Mouse (Mus musculus): ENCODE data around the gene Ift52. TPM values are rescaled to one million over a fixed set of nuclear protein-coding genes. Genes with fewer than 3 reads are reported as not detected.

Gene Ift52
- polyA plus RNA-seq, 1 experiment from 2014 or later, result 42.1 TPM

DNA sequence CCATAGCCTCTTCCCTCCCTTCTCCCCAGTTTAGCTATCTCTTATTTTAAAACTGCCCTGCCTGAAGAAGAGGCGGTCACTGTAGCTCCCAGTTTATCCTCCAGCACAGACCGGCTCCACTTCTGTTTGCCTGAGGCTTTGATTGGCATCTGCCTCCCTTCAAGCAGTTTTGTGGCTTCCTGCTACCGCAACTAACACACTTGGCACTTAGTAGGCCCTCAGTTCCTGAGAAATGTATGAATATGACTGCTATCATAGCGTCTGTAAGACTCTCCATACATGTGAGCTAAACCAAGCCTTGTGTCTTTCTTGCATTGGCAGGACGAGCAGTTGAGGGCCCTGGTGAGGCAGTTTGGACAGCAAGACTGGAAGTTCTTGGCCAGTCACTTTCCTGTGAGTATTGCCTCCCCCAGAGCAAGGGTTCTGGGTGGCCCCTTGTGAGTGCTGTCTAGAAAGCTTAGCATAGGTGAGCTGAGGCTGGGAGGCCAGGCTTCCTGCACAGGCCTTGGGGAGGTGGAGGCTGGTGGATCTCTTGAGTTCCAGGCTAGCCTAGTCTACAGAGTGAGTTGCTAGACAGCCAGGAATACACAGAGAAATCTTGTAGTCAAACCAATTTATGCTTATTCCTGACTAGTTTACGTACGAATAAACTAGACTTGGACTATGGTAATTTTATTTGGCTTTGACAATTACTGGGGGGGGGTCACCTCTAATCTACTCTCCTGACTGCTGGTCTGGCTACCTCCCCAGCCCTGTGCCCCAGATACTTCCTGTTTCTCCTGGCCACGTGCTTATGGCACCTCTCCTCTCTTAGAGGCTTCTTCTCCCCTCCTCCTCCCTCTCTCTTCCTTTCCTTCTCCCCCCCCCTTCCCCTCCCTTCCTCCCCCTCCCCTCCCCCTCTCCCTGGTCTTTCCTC, 44.3 kb downstream of the Ift52 start:
- Histone ChIP-seq H3K4me3 (no peak overlapping the region), H3K4me1 (no peaks in the 10 kb centered on the region), H3K9me3 (no peaks in the 10 kb centered on the region), H3K4me2 (no peak overlapping the region), H3K27ac (no peak overlapping the region), H3K36me3 (replicated peaks) (no peaks in the 10 kb centered on the region), H3K9ac (no peak overlapping the region), H3K27me3 (replicated peaks) (no peaks in the 10 kb centered on the region)
- WGBS, result 86% methylated on average over 8 of the region's 8 CpGs
- ATAC-seq (replicated peaks), result no peak

DNA sequence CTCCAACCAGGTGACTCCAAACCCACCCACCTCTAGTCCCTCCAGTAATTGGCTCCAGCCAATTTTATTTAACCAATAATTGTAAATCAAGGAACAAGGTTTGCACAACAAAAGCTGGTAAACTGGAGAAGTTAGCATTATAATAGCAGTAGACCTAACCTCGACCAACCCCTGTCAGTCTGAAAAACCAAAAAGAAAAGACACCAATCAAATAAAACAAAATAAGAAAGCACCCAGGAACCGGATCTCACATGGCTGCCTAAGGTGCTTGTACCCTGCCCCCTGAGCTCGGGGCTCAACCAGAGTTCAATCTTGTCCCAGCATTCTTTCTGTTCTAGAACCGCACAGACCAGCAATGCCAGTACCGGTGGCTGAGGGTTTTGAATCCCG, 45.0 kb downstream of the Ift52 start:
- no peak for ATAC-seq (replicated peaks)
- Histone ChIP-seq H3K4me2 (no peak overlapping the region), H3K4me1 (no peaks in the 10 kb centered on the region), H3K9ac (no peak overlapping the region), H3K27me3 (replicated peaks) (no peaks in the 10 kb centered on the region), H3K4me3 (no peak overlapping the region), H3K27ac (no peak overlapping the region), H3K9me3 (no peaks in the 10 kb centered on the region), H3K36me3 (replicated peaks) (no peaks in the 10 kb centered on the region)
- 69% methylated on average over 6 of the region's 6 CpGs for WGBS

DNA sequence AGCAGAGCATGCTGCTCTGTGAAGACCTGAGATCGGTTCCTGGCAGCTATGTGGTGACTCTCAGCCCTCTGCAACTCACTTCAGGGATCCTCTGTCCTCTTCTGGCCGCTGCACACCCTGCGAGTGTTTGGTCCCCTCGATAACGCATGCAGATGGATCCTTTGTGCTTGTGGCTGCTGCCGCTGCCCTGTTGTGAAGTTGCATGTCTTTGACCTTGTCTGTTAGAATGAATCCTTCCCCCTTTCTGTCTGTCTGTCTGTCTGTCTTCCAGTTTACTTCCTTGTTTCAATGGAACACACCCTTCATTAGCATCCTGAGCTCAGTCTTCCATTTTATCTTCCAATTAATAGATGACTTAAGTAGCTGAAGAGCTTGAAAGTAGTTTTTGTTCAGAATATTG, 49.2 kb downstream of the Ift52 start:
- Histone ChIP-seq H3K9ac (no peak overlapping the region), H3K36me3 (replicated peaks) (no peaks in the 10 kb centered on the region), H3K4me2 (no peak overlapping the region), H3K4me1 (no peaks in the 10 kb centered on the region), H3K9me3 (no peaks in the 10 kb centered on the region), H3K27ac (no peak overlapping the region), H3K4me3 (no peak overlapping the region), H3K27me3 (replicated peaks) (no peaks in the 10 kb centered on the region)
- 92% methylated on average over 6 of the region's 6 CpGs for WGBS
- no peak for ATAC-seq (replicated peaks)

DNA sequence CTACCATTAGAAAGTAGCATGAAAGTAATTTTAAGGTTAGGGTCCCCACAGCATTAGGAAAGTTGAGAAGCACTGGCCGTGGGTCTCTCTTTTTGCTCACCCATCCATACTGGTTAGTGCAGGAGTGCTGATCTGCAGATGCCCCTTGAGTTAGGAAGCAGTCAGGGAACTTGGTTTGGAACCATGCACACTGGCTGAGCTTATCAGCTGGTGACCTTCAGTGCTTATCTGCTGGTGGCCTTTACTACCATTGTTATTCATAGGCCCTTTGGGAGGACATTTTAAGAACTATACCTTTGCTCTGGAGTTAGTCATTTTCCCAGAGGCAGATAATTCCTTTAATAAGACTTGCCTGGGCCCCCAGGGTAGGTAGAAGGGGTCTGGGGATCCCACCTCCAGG, 50.1 kb downstream of the Ift52 start:
- Histone ChIP-seq H3K4me2 (no peak overlapping the region), H3K36me3 (replicated peaks) (no peaks in the 10 kb centered on the region)
- WGBS, result 91% methylated on average over 1 of the region's 1 CpGs

DNA sequence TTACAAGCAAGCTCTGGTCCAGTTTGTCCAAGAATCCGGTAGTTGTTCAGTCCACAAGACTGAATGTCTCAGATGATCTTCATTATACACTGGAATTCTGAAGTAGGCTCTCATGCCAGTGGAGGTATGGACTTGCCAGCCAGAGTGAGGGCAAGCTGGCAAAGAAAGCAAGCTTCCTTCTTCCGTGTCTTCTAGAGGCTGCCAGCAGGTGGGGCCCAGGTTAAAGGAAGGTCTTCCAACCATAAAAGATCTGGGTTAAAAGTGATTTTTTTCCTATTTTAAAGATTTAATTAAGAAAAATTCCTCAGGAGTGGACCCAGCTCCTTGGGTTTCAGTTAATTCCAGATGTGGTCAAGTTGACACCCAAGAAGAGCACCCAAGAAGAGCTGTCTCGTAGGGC, 53.1 kb downstream of the Ift52 start:
- Histone ChIP-seq H3K9ac (no peak overlapping the region), H3K4me3 (no peak overlapping the region), H3K36me3 (replicated peaks) (no peaks in the 10 kb centered on the region), H3K27me3 (replicated peaks) (no peaks in the 10 kb centered on the region), H3K27ac (no peak overlapping the region), H3K4me1 (no peaks in the 10 kb centered on the region), H3K4me2 (no peak overlapping the region), H3K9me3 (no peaks in the 10 kb centered on the region)
- 87% methylated on average over 3 of the region's 3 CpGs for WGBS
- ATAC-seq (replicated peaks), result no peak

More for the DNA sequence above, 50.1 kb downstream of the Ift52 start:
- Histone ChIP-seq H3K27me3 (replicated peaks) (no peaks in the 10 kb centered on the region), H3K9ac (no peak overlapping the region), H3K4me1 (no peaks in the 10 kb centered on the region), H3K4me3 (no peak overlapping the region), H3K9me3 (no peaks in the 10 kb centered on the region), H3K27ac (no peak overlapping the region)
- no peak for ATAC-seq (replicated peaks)

DNA sequence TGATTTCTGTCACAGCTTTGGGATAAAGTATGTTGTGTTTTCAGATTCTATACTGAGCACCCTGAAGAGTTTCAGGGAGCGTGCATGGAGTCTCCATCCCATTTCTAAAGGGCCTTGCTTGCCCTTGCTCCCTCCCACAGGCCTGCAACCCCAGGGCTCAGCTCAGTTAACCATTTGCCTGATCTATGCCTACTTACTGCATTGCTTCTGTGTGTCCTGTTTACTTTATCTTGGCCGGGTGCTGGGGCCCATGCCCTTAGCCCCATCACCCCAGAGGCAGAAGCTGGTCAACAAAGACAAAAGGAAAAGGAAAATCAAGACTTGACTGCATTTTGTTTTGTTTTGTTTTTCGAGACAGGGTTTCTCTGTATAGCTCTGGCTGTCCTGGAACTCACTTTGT, 54.4 kb downstream of the Ift52 start:
- no peak overlapping the region for H3K4me3 ChIP-seq
- 88% methylated on average over 3 of the region's 3 CpGs for WGBS
- H3K9me3 ChIP-seq, result no peaks in the 10 kb centered on the region
- no peak overlapping the region for H3K4me2 ChIP-seq
- H3K9ac ChIP-seq, result no peak overlapping the region
- H3K36me3 ChIP-seq (replicated peaks), result no peaks in the 10 kb centered on the region
- ATAC-seq (replicated peaks), result no peak
- no peaks in the 10 kb centered on the region for H3K4me1 ChIP-seq
- H3K27ac ChIP-seq, result no peak overlapping the region
- H3K27me3 ChIP-seq (replicated peaks), result no peaks in the 10 kb centered on the region

DNA sequence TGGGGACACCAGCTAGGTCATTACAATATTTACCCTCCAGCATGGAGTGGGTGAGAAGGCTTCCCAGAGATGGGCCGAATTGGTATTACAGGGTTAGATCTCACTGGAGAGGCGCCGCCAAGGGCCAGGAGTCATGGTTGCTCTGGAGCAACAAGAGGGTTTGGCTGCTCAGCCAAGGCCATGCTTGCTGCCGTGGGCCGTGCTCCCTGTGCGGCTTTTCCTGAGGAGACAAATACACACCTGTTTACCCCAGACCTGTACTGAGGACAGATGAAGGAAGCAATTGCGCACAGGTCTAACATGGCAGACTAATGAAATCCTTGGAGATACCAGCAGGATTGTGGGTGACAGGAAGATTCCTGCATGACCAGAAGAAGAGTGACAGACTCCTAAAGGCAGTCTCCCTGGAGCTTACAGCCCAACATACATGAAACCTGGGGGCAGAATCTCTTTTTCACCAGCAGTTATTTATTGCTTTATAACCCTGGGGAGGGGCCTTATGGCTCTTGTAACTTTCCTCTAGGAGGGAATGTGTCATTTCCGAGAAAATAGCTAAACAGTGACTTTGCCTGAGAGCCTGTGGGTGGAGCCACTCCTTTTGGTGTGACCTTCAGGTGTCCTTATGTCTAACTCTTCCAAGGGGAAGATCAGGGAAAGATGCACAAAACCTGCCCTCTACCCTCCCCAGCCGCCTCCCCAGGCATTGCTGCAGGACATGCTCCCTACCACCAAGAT, 56.0 kb downstream of the Ift52 start:
- no peaks in the 10 kb centered on the region for H3K36me3 ChIP-seq (replicated peaks)
- 96% methylated on average over 9 of the region's 9 CpGs for WGBS
- H3K4me1 ChIP-seq, result no peaks in the 10 kb centered on the region
- no peak overlapping the region for H3K4me2 ChIP-seq
- no peak overlapping the region for H3K4me3 ChIP-seq
- H3K9me3 ChIP-seq, result no peaks in the 10 kb centered on the region
- H3K9ac ChIP-seq, result no peak overlapping the region
- no peak overlapping the region for H3K27ac ChIP-seq
- ATAC-seq (replicated peaks), result no peak
- H3K27me3 ChIP-seq (replicated peaks), result no peaks in the 10 kb centered on the region

DNA sequence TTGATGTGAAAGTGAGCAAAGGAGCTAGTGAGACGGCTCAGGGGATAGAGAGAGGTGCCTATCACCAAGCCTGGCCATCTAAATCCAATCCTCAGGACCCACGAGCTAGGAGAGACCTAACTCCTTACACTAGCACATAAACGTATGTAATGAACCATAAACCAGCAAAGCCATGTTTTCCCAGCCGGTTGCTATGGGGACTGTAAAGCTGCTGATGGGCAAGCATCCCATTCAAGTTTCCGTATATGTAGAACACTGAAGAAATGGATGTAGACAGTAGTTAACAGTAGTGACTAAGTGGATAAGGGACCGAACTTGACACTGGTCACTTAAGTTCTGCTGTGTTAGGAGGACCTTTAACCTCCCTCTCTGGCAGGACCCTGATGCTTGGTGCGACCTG, 56.9 kb downstream of the Ift52 start:
- no peaks in the 10 kb centered on the region for H3K27me3 ChIP-seq (replicated peaks)
- no peak overlapping the region for H3K27ac ChIP-seq
- H3K4me2 ChIP-seq, result no peak overlapping the region
- H3K36me3 ChIP-seq (replicated peaks), result no peaks in the 10 kb centered on the region
- no peak for ATAC-seq (replicated peaks)
- no peaks in the 10 kb centered on the region for H3K9me3 ChIP-seq
- H3K4me1 ChIP-seq, result no peaks in the 10 kb centered on the region
- no peak overlapping the region for H3K4me3 ChIP-seq
- WGBS, result 84% methylated on average over 7 of the region's 7 CpGs
- H3K9ac ChIP-seq, result no peak overlapping the region

DNA sequence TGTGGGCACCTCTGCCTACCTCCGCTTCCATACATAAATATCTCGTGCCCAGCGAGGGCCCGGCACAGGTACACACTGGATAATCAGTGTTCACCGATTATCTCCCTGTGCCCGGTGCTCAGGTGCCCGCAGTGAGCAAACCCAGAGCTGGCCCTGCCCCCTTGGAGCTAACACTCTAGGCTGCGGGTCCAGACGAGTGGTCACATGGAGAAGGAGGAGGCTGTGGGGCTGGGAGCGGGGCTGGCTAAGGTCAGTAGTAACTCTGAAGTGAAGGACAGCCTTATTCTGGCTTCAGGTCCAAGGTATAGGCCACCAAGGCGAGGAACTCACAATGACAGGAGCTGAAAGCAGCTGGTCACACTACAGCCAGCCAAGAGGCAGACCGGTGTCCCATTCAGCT, 57.7 kb downstream of the Ift52 start:
- no peak overlapping the region for H3K9ac ChIP-seq
- 89% methylated on average over 12 of the region's 12 CpGs for WGBS
- no peaks in the 10 kb centered on the region for H3K27me3 ChIP-seq (replicated peaks)
- H3K4me2 ChIP-seq, result no peak overlapping the region
- no peaks in the 10 kb centered on the region for H3K36me3 ChIP-seq (replicated peaks)
- no peaks in the 10 kb centered on the region for H3K9me3 ChIP-seq
- no peak for ATAC-seq (replicated peaks)
- no peak overlapping the region for H3K4me3 ChIP-seq
- no peaks in the 10 kb centered on the region for H3K4me1 ChIP-seq
- no peak overlapping the region for H3K27ac ChIP-seq

DNA sequence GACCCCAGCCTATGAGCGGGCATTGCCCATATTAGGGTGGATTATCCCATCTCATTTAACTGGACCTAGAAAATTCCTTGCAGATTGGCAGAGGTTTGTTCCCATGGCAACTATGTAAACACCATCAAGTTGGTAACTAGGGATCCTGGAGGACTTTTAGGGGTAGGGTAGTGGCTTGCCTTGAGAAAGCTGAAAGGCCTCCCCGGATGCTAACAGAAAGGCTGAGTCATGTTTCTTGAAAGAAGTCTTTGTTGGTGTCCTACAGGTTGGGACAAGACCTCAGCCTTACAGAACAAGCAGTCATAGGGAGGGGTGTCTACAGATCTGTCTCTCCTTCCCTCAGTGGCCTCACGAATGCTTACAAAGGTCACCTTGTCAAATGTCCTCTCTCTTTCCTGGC, 58.1 kb downstream of the Ift52 start:
- 70% methylated on average over 3 of the region's 3 CpGs for WGBS

DNA sequence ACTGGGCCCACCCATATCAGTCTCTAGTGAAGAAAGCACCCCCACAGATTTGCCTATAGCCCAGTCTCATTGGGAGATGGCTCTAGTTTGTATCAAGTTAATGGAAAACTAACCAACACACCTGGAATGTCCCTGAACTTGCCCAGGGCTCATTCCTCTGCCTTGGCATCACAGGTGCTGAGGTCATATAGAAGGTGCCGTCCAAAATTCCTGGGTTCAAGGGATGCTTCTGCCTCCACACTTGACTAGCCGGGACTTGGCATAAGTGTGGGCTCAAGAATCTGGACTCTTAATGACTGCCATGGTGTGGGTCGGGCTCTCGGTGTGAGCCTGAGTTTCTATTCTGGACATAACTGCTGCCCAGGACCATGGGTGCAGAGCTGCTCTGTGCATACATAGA, 61.9 kb downstream of the Ift52 start:
- Histone ChIP-seq H3K9ac (no peak overlapping the region), H3K27me3 (replicated peaks) (no peaks in the 10 kb centered on the region), H3K27ac (no peak overlapping the region), H3K4me2 (no peak overlapping the region), H3K4me1 (no peaks in the 10 kb centered on the region), H3K4me3 (no peak overlapping the region), H3K36me3 (replicated peaks) (no peaks in the 10 kb centered on the region), H3K9me3 (no peaks in the 10 kb centered on the region)
- WGBS, result 97% methylated on average over 4 of the region's 4 CpGs
- ATAC-seq (replicated peaks), result no peak

More for the DNA sequence above, 58.1 kb downstream of the Ift52 start:
- Histone ChIP-seq H3K9ac (no peak overlapping the region), H3K4me2 (no peak overlapping the region), H3K9me3 (no peaks in the 10 kb centered on the region), H3K4me1 (no peaks in the 10 kb centered on the region), H3K4me3 (no peak overlapping the region), H3K36me3 (replicated peaks) (no peaks in the 10 kb centered on the region), H3K27ac (no peak overlapping the region), H3K27me3 (replicated peaks) (no peaks in the 10 kb centered on the region)
- ATAC-seq (replicated peaks), result no peak

DNA sequence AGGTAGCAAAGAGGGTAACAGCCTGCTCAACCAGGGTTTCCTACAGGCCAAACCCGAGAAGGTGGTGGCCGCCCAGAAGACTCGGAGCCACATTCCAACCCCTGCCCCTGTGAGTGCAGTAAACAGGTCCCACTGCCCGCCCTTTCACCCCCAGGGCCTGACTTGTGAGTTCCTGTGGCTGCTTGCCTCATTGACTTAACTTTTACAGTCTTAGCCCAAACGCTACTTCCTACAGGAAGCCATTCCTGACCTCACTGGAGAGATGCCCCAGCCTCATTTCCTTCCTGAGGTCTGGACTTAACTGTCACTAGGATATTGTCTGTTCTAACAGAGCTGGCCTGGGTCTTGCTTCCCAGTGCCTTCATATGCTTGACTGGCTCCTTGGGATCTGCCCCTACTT, 65.4 kb downstream of the Ift52 start:
- Histone ChIP-seq H3K4me1 (no peaks in the 10 kb centered on the region), H3K36me3 (replicated peaks) (no peaks in the 10 kb centered on the region), H3K27ac (no peak overlapping the region), H3K4me3 (no peak overlapping the region), H3K9ac (no peak overlapping the region), H3K4me2 (no peak overlapping the region), H3K27me3 (replicated peaks) (no peaks in the 10 kb centered on the region), H3K9me3 (no peaks in the 10 kb centered on the region)
- 91% methylated on average over 5 of the region's 5 CpGs for WGBS
- no peak for ATAC-seq (replicated peaks)

DNA sequence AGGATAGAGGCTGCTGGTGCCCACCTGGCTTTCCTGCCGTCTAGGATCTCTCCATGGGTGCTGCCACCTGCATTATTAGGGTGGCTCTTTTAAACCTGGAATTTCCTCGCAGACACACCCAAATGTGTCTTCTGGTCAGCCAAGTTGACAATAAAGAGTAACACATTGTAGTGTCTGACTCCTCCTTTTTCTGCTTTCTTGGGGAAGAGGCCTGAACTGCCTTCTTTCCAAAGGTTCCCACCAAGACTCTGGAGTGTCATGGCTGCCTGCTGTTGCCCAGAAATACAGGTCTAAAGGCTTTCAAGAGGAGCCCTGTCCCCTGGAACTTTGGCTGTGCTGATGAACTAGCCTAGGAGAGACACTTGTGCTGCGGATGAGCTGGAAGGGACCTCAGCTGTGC, 67.4 kb downstream of the Ift52 start:
- H3K4me2 ChIP-seq, result no peak overlapping the region
- WGBS, result 90% methylated on average over 3 of the region's 3 CpGs
- no peaks in the 10 kb centered on the region for H3K27me3 ChIP-seq (replicated peaks)
- ATAC-seq (replicated peaks), result no peak
- H3K27ac ChIP-seq, result no peak overlapping the region
- no peaks in the 10 kb centered on the region for H3K4me1 ChIP-seq
- no peak overlapping the region for H3K4me3 ChIP-seq
- no peaks in the 10 kb centered on the region for H3K9me3 ChIP-seq
- H3K36me3 ChIP-seq (replicated peaks), result no peaks in the 10 kb centered on the region
- H3K9ac ChIP-seq, result no peak overlapping the region

Measured in midbrain, embryonic 15.5 days (tissue).